ENCODE assay signal across 27 mouse cellular contexts in the genomic region with DNA sequence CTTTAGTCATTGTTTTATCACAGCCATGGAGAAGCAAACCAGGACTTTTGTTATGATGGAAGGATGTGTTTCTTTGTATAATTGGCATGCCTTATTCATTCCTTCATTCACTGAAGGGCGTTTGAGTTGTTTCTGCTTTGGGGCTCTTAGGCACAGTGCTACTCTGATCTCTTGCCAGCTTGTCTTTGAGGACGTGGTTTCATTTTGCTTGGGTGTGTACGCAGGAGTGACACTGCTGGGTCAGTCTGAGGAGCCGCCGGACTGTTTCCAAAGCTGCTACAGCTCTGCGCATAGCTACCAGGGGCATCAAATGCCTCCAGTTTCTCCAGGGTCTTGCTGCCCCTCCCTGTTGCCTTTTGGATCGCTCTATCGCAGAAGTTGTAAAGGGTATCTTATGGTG.
DNase-seq lines count a peak whose midpoint lies in the region; ATAC-seq lines count a peak whose summit lies in the region.
"Had no signal": no experiment of that assay in that cellular context is flagged by ENCODE, and none has a peak within 500 bp of the region (broad histone marks: within the 10 kb centered on the region; RNA-seq: fewer than 3 reads in every experiment).

No protein-coding gene starts in this region.

- no peaks in the 10 kb centered on the region for H3K27me3 ChIP-seq in midbrain, embryonic 11.5 days (ENCODE audit: control insufficient read depth, insufficient read depth, low read length)
- H3K27me3 ChIP-seq in midbrain, embryonic 16.5 days (ENCODE audit: control insufficient read depth, insufficient read depth, low read depth, low read length) = no peaks in the 10 kb centered on the region
- H3K27me3 ChIP-seq: forebrain, embryonic 13.5 days; heart, embryonic 12.5 days; hindbrain, embryonic 15.5 days; kidney, embryonic 15.5 days; midbrain, embryonic 13.5 days; neural tube, embryonic 15.5 days had no signal

- ATAC-seq in midbrain, embryonic 11.5 days (ENCODE audit: low FRiP score) = no peak
- no peak for ATAC-seq in midbrain, embryonic 16.5 days
- ATAC-seq: forebrain, embryonic 13.5 days; inflammation-experienced regulatory T-cells, adult 6 months; liver, embryonic 12.5 days; liver, postnatal 0 days; midbrain, embryonic 13.5 days had no signal

- H3K36me3 ChIP-seq in midbrain, embryonic 11.5 days (ENCODE audit: control insufficient read depth, insufficient read depth, low read length) = no peaks in the 10 kb centered on the region
- H3K36me3 ChIP-seq in midbrain, embryonic 16.5 days (ENCODE audit: control insufficient read depth, insufficient read depth, low read length) = no peaks in the 10 kb centered on the region
- H3K36me3 ChIP-seq: heart, embryonic 12.5 days; hindbrain, embryonic 10.5 days; hindbrain, embryonic 15.5 days; kidney, embryonic 15.5 days; liver, embryonic 12.5 days; midbrain, embryonic 13.5 days; neural tube, embryonic 15.5 days had no signal

- WGBS in midbrain, embryonic 11.5 days = 91% methylated on average over 8 of the region's 8 CpGs
- 77% methylated on average over 8 of the region's 8 CpGs for whole genome bisulfite sequencing in midbrain, embryonic 16.5 days

- DNase-seq in adrenal gland, postnatal 36 days = peak; percentile 19
- no peak for DNase-seq in adrenal gland, postnatal 10 days
- DNase-seq in midbrain, embryonic 11.5 days (ENCODE audit: low spot score, missing footprints) = peak; percentile 77
- DNase-seq in lung, postnatal 14 days = peak; percentile 38
- DNase-seq in layer of hippocampus, postnatal 36 days = no peak
- no peak for DNase-seq in right cerebral cortex, adult 18-20 months
- DNase-seq: cerebellum, adult 11 months; cerebellum, adult 9-10 months; cerebellum, postnatal 36 days; gastrocnemius, postnatal 14 days; kidney, adult 11 months; kidney, postnatal 25 days; liver, postnatal 0 days; retina, postnatal 1 day; spleen, adult 18-20 months; thymus, postnatal 14 days had no signal

- H3K27ac ChIP-seq in midbrain, embryonic 11.5 days (ENCODE audit: low read depth, low read length) = no peak overlapping the region
- H3K27ac ChIP-seq in midbrain, embryonic 16.5 days (ENCODE audit: low read length) = no peak overlapping the region
- H3K27ac ChIP-seq: forebrain, embryonic 13.5 days; hindbrain, embryonic 10.5 days; hindbrain, embryonic 15.5 days; kidney, embryonic 15.5 days; liver, embryonic 12.5 days; midbrain, embryonic 13.5 days; neural tube, embryonic 15.5 days had no signal

- no peak overlapping the region for H3K4me3 ChIP-seq in midbrain, embryonic 11.5 days (ENCODE audit: low read depth, low read length)
- H3K4me3 ChIP-seq in midbrain, embryonic 16.5 days (ENCODE audit: low read depth, low read length) = no peak overlapping the region
- H3K4me3 ChIP-seq: forebrain, embryonic 13.5 days; heart, embryonic 12.5 days; hindbrain, embryonic 10.5 days; hindbrain, embryonic 15.5 days; kidney, embryonic 15.5 days; liver, embryonic 12.5 days; megakaryocyte, embryonic 14.5 days; midbrain, embryonic 13.5 days; neural tube, embryonic 15.5 days had no signal

- no peak overlapping the region for H3K4me2 ChIP-seq in midbrain, embryonic 11.5 days
- H3K4me2 ChIP-seq in midbrain, embryonic 16.5 days (ENCODE audit: low read length) = no peak overlapping the region
- H3K4me2 ChIP-seq: forebrain, embryonic 13.5 days; heart, embryonic 12.5 days; hindbrain, embryonic 15.5 days; kidney, embryonic 15.5 days; liver, embryonic 12.5 days; midbrain, embryonic 13.5 days; neural tube, embryonic 15.5 days had no signal

- H3K4me1 ChIP-seq in midbrain, embryonic 11.5 days (ENCODE audit: control insufficient read depth, insufficient read depth, low read length) = no peaks in the 10 kb centered on the region
- H3K4me1 ChIP-seq in midbrain, embryonic 16.5 days (ENCODE audit: control insufficient read depth, insufficient read depth, low read length) = no peaks in the 10 kb centered on the region
- H3K4me1 ChIP-seq: kidney, embryonic 15.5 days; liver, embryonic 12.5 days; megakaryocyte, embryonic 14.5 days; neural tube, embryonic 15.5 days had no signal

- no peaks in the 10 kb centered on the region for H3K9me3 ChIP-seq in midbrain, embryonic 11.5 days (ENCODE audit: control insufficient read depth, low read length)
- no peaks in the 10 kb centered on the region for H3K9me3 ChIP-seq in midbrain, embryonic 16.5 days (replicated peaks; ENCODE audit: control insufficient read depth, low read length, poor library complexity, severe bottlenecking)
- H3K9me3 ChIP-seq: hindbrain, embryonic 10.5 days; hindbrain, embryonic 15.5 days; midbrain, embryonic 13.5 days; neural tube, embryonic 15.5 days had no signal

- no peak overlapping the region for H3K9ac ChIP-seq in midbrain, embryonic 11.5 days (ENCODE audit: low read length)
- H3K9ac ChIP-seq in midbrain, embryonic 16.5 days (ENCODE audit: low read depth, low read length) = no peak overlapping the region
- H3K9ac ChIP-seq: forebrain, embryonic 13.5 days; heart, embryonic 12.5 days; hindbrain, embryonic 15.5 days; kidney, embryonic 15.5 days; liver, embryonic 12.5 days; liver, postnatal 0 days; midbrain, embryonic 13.5 days; neural tube, embryonic 15.5 days had no signal

Comparison
In these comparisons a context has a peak if more than half of its experiments do, and no peak if none do; other contexts are left out.
1. DNase-seq: peak in adrenal gland, postnatal 36 days (2 of 2), midbrain, embryonic 11.5 days (single experiment) and lung, postnatal 14 days (single experiment); none in adrenal gland, postnatal 10 days (single experiment), layer of hippocampus, postnatal 36 days (0 of 2) and right cerebral cortex, adult 18-20 months (single experiment).